Mouse (Mus musculus) heart, postnatal 0 days (tissue): ENCODE measurements at regions not wholly inside any gene's neighbourhood (a gene's known extent, or its start where the extent isn't known, plus 50 kb on each side); places are given as distances from the start of the nearest gene placed in this dataset.

ENCODE experiments used
- CTCF ChIP-seq: IDR thresholded peaks from 2 replicates; pipeline ENCODE4 v1.5.1; 2016; ENCODE audit warnings: antibody characterized with exemption, control low read depth, low read depth
- EP300 ChIP-seq: IDR thresholded peaks from 2 replicates; pipeline ENCODE4 v1.6.1; 2016; ENCODE audit warnings: antibody characterized with exemption, low read depth

DNA sequence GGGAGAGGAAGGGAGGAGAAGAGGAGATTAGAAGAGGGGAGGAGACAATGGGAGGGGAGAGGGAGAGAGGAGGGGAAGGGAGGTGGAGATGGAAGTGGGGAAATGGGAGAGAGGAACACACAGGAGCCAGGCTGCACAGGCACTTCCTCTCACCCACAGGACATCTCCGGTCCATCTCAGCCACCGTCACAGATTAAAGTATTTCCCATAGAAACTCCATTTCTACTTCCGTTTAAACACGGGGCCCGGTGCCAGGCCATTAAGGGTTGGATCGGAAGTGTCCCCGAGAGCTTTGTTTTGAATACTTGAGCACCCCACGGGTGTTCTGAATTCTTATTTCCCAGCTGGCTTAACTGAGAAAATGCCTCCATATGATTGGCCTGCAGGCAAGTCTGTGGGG lies 67.6 kb upstream of the Ptpn1 start:
- TF ChIP-seq CTCF (no peak), EP300 (no peak)
